Mouse (Mus musculus) lung, postnatal 0 days (tissue): ENCODE measurements around the gene Tpst2.

ENCODE experiments used
- CTCF ChIP-seq: IDR thresholded peaks from 2 replicates; pipeline ENCODE4 v1.5.1; 2016; ENCODE audit warnings: antibody characterized with exemption, mild to moderate bottlenecking
- EP300 ChIP-seq: IDR thresholded peaks from 2 replicates; pipeline ENCODE4 v1.6.1; 2016; ENCODE audit warnings: antibody characterized with exemption, mild to moderate bottlenecking, control low read depth

DNA sequence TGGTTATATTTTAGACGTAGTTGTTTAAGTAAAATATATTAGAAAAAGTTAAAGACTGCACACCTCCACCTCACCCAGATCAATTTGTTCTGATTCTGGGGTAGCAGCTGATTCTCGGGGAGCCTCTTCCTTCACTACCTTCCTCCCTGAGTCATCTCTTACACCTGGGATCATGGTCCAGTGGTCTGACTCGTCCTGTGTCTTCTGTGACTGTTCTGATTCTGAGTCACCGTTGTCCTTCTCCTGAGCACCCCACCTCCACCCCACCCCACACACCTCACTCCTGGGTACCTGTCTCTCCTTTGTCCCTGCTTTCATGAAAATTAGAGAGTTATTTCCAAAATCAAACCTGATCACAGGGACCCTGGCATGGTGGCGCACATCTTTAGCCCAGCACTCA, 11.4 kb upstream of the Tpst2 start:
- TF ChIP-seq CTCF = no peak
- no peak for TF ChIP-seq EP300
